Mouse (Mus musculus) myocyte (in vitro differentiated cells): ENCODE measurements around the gene Gpr27. TPM values are rescaled to one million over a fixed set of nuclear protein-coding genes. Genes with fewer than 3 reads are reported as not detected.

Experiments
- H3K27me3 ChIP-seq: one replicate; pipeline ENCODE4 v1.6.1; 2011; ENCODE audit not compliant: control insufficient read depth, insufficient read depth, insufficient read length
- H3K36me3 ChIP-seq: one replicate; pipeline ENCODE4 v1.6.1; 2011; ENCODE audit not compliant: control insufficient read depth, insufficient read depth
- H3K4me2 ChIP-seq: one replicate; pipeline ENCODE4 v1.6.1; 2011; ENCODE audit warnings: low read depth, control low read depth
- H3K4me3 ChIP-seq: one replicate; pipeline ENCODE4 v1.5.1; 2011; ENCODE audit warnings: mild to moderate bottlenecking, control low read depth, moderate library complexity
- H3K79me2 ChIP-seq: one replicate; pipeline ENCODE4 v1.6.1; 2011; ENCODE audit not compliant: control insufficient read depth, insufficient read depth
- H3ac ChIP-seq: one replicate; pipeline ENCODE4 v1.6.1; 2011; ENCODE audit not compliant: control insufficient read depth, insufficient read length
- CEBPB ChIP-seq: IDR thresholded peaks from 2 replicates; pipeline ENCODE4 v1.6.1; 2011; ENCODE audit warnings: mild to moderate bottlenecking, moderate library complexity; ENCODE audit not compliant: poor library complexity, insufficient read depth, severe bottlenecking
- E2F4 ChIP-seq: IDR thresholded peaks from one replicate; pipeline ENCODE4 v1.6.1; 2011; ENCODE audit warnings: mild to moderate bottlenecking, control low read depth, moderate library complexity; ENCODE audit not compliant: insufficient read depth
- MAX ChIP-seq: IDR thresholded peaks from one replicate; pipeline ENCODE4 v1.6.1; 2011; ENCODE audit warnings: low read depth, mild to moderate bottlenecking, control low read depth
- MYOD1 ChIP-seq, 3 experiments: IDR thresholded peaks; one replicate each; pipeline ENCODE4 v1.6.1; 2011; ENCODE audit warnings: control low read depth in 2 of 3, low read depth in 2 of 3, mild to moderate bottlenecking in 2 of 3, moderate library complexity in 1 of 3; ENCODE audit not compliant: insufficient read length in 2 of 3, control insufficient read depth in 1 of 3
- MYOG ChIP-seq, 3 experiments: IDR thresholded peaks; one replicate each; pipeline ENCODE4 v1.6.1; 2011; ENCODE audit warnings: control low read depth in 2 of 3, low read depth in 2 of 3, mild to moderate bottlenecking in 2 of 3; ENCODE audit not compliant: insufficient read length in 2 of 3, control insufficient read depth in 1 of 3, insufficient read depth in 1 of 3
- POLR2A ChIP-seq: IDR thresholded peaks from one replicate; pipeline ENCODE4 v1.6.1; 2011; ENCODE audit warnings: low read depth, mild to moderate bottlenecking, control low read depth, moderate library complexity; ENCODE audit not compliant: insufficient read length
- POLR2AphosphoS2 ChIP-seq: IDR thresholded peaks from one replicate; pipeline ENCODE4 v1.6.1; 2011; ENCODE audit warnings: low read depth, control low read depth; ENCODE audit not compliant: insufficient read length
- REST ChIP-seq: IDR thresholded peaks from one replicate; pipeline ENCODE4 v1.6.1; 2011; ENCODE audit warnings: mild to moderate bottlenecking, control low read depth, moderate library complexity; ENCODE audit not compliant: insufficient read depth, insufficient read length
- SRF ChIP-seq: IDR thresholded peaks from one replicate; pipeline ENCODE4 v1.6.1; 2011; ENCODE audit warnings: low read depth; ENCODE audit not compliant: control insufficient read depth, insufficient read length
- TCF12 ChIP-seq: IDR thresholded peaks from one replicate; pipeline ENCODE4 v1.6.1; 2011; ENCODE audit warnings: mild to moderate bottlenecking, control low read depth; ENCODE audit not compliant: poor library complexity, insufficient read depth, severe bottlenecking
- TCF3 ChIP-seq: IDR thresholded peaks from one replicate; pipeline ENCODE4 v1.6.1; 2011; ENCODE audit warnings: low read depth, control low read depth; ENCODE audit not compliant: insufficient read length
- USF1 ChIP-seq: IDR thresholded peaks from one replicate; pipeline ENCODE4 v1.6.1; 2011; ENCODE audit warnings: low read depth, mild to moderate bottlenecking, control low read depth, moderate library complexity
- polyA plus RNA-seq: library from polyadenylated mRNA; unstranded; fragments of >200 nt; fragmentation: generic; extraction: Trizol; gene quantifications from one replicate; pipeline ENCODE4 v1.2.1, GENCODE M21; 2012; ENCODE audit warnings: missing spikeins

Gpr27 gene
- not detected for polyA plus RNA-seq

GRCm38 (mm10) chr6:99692206-99692915 is at the start of gene Gpr27:
Gene Gpr27, plus strand, starts transcription at chr6:99692679.
- H3K79me2 ChIP-seq: no peaks in the 10 kb centered on the region
- H3K36me3 ChIP-seq: no peaks in the 10 kb centered on the region
- no peak within 1 kb of the TSS for H3ac ChIP-seq
- H3K4me3 ChIP-seq: no peak within 1 kb of the TSS
- peaks cover 61% of the 10 kb centered on the region for H3K27me3 ChIP-seq
- TF ChIP-seq E2F4: no peak
- no peak for TF ChIP-seq POLR2AphosphoS2
- no peak for TF ChIP-seq TCF3
- no peak for TF ChIP-seq USF1
- TF ChIP-seq TCF12: no peak
- TF ChIP-seq SRF: no peak
- no peak for TF ChIP-seq MAX
- TF ChIP-seq MYOG (IDR thresholded peaks at IDR 0.05; ENCODE audit: control insufficient read depth in 1 of 3, insufficient read depth in 1 of 3, insufficient read length in 2 of 3, low read depth in 2 of 3): no peak
- TF ChIP-seq REST: no peak
- no peak within 1 kb of the TSS for H3K4me2 ChIP-seq

DNA sequence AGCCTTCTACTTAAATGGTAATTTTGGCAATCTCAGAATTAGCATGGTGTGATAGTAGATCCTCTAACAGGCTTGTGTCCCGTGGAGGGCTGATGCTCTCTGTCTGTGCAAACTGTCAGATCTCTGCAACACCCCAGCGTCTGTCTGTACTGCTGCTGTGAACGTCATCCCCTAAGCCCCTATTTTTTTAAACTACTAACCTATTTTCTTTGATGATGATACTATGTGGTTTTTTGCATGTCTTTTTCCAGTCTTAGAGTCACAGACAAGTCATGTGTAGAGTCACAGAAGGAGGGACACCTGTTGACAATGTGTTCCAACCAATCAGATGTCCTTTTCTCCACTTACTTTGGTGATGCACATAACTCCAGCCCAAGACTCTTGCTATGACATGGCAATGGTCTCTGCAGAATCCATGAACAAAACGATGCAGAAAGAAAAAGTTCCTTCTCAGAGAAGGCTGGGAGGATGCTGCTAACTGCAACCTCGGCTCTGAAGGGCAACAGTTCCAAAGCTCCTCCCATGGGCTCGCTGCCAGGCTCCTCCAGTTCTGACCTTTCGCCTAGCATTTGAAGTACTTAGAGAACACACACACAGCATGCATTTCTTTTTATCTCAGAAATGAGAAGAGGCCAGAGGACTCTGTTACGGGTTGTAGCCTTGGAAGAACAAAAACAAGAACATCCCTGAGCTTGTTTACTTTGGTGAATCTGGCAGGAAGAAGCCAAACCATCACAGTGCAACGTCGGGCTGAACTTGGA is 48.9 kb upstream of the Gpr27 start:
- no peak overlapping the region for H3K4me2 ChIP-seq

GRCm38 (mm10) chr6:99644386-99644785 is 48.1 kb upstream of the Gpr27 start:
- TF ChIP-seq MYOG (IDR thresholded peaks at IDR 0.05; ENCODE audit: control insufficient read depth in 1 of 3, insufficient read depth in 1 of 3, insufficient read length in 2 of 3, low read depth in 2 of 3): no peak
- TF ChIP-seq SRF: no peak
- TF ChIP-seq POLR2A: no peak
- no peak for TF ChIP-seq E2F4
- TF ChIP-seq CEBPB: no peak
- TF ChIP-seq MAX: no peak
- TF ChIP-seq USF1: no peak
- no peak for TF ChIP-seq TCF3
- TF ChIP-seq POLR2AphosphoS2: no peak
- no peak for TF ChIP-seq REST
- TF ChIP-seq TCF12: no peak
- TF ChIP-seq MYOD1 (IDR thresholded peaks at IDR 0.05; ENCODE audit: control insufficient read depth in 1 of 3, insufficient read length in 2 of 3, low read depth in 2 of 3): no peak
- Histone ChIP-seq H3K27me3 (no peaks in the 10 kb centered on the region), H3ac (no peak overlapping the region), H3K4me3 (no peak overlapping the region), H3K36me3 (no peaks in the 10 kb centered on the region), H3K79me2 (no peaks in the 10 kb centered on the region), H3K4me2 (no peak overlapping the region)

More for the DNA sequence above, 48.9 kb upstream of the Gpr27 start:
- no peak overlapping the region for H3ac ChIP-seq
- no peaks in the 10 kb centered on the region for H3K36me3 ChIP-seq
- H3K79me2 ChIP-seq: no peaks in the 10 kb centered on the region
- TF ChIP-seq POLR2AphosphoS2 (no peak), TCF3 (no peak), TCF12 (no peak), USF1 (no peak), POLR2A (no peak)
- H3K27me3 ChIP-seq: no peaks in the 10 kb centered on the region
- no peak overlapping the region for H3K4me3 ChIP-seq

DNA sequence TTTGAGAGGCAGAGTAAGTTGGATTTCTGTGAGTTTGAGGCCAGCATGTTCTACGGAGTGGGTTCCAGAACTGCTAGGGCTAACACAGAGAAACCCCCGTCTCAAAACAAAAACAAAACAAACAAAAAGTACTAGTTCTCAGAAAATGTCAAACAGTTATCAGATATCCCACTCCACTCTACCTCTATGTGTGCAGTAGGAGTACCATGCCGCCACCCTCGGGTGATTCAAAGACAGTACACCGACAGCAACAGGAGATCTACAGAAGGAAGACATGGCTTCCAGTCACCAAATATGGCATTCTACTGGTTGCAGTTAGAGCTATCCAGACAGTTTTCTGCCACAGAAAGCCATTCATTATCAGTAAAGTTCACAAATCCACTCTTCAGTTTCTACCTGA is 47.6 kb upstream of the Gpr27 start:
- Histone ChIP-seq H3K79me2 (no peaks in the 10 kb centered on the region), H3K27me3 (no peaks in the 10 kb centered on the region), H3K36me3 (no peaks in the 10 kb centered on the region), H3ac (no peak overlapping the region), H3K4me3 (no peak overlapping the region), H3K4me2 (no peak overlapping the region)
- TF ChIP-seq POLR2AphosphoS2 (no peak), USF1 (no peak), REST (no peak), MYOD1 (IDR thresholded peaks at IDR 0.05; ENCODE audit: control insufficient read depth in 1 of 3, insufficient read length in 2 of 3, low read depth in 2 of 3) (no peak)

- no peak for TF ChIP-seq MYOD1 (IDR thresholded peaks at IDR 0.05; ENCODE audit: control insufficient read depth in 1 of 3, insufficient read length in 2 of 3, low read depth in 2 of 3)
- TF ChIP-seq E2F4: no peak
- TF ChIP-seq TCF12: no peak
- Histone ChIP-seq H3K27me3 (no peaks in the 10 kb centered on the region), H3K79me2 (no peaks in the 10 kb centered on the region), H3K36me3 (no peaks in the 10 kb centered on the region), H3K4me3 (no peak overlapping the region), H3K4me2 (no peak overlapping the region), H3ac (no peak overlapping the region)
Measured at GRCm38 (mm10) chr6:99646344-99646743, 46.1 kb upstream of the Gpr27 start.
